Mouse (Mus musculus) small intestine, adult 2 months (tissue): ENCODE data around the gene B4galt4.

Source experiments
- CTCF ChIP-seq: fragments of 200-500 bp; IDR thresholded peaks from 2 replicates; pipeline ENCODE4 v1.5.1; 2012; ENCODE audit warnings: low read depth, mild to moderate bottlenecking, control low read depth, inconsistent platforms, low read length, moderate library complexity, mixed read lengths; ENCODE audit not compliant: insufficient replicate concordance, insufficient read length; ENCODE audit errors: extremely low read depth
- POLR2A ChIP-seq: fragments of 200-500 bp; IDR thresholded peaks from 2 replicates; pipeline ENCODE4 v1.6.1; 2012; ENCODE audit warnings: low read depth, mild to moderate bottlenecking, control low read depth, inconsistent platforms, low read length, moderate library complexity

GRCm38 (mm10) chr16:38762401-38762800 lies 20.3 kb downstream of the B4galt4 start:
- TF ChIP-seq CTCF (no peak), POLR2A (no peak)
